Mouse (Mus musculus) heart, adult 2 months (tissue): ENCODE data around the gene Agps. TPM values are rescaled to one million over a fixed set of nuclear protein-coding genes. Genes with fewer than 3 reads are reported as not detected.

ENCODE experiments used
- DNase-seq, 2 experiments: peaks; one replicate each; pipeline ENCODE4 v3.0.0; 2021
- H3K27ac ChIP-seq: fragments of 200-600 bp; 2 replicates; pipeline ENCODE4 v1.8.1; 2022
- H3K27me3 ChIP-seq: fragments of 200-500 bp; 2 replicates; pipeline ENCODE4 v1.6.1; 2012; ENCODE audit warnings: mild to moderate bottlenecking, low read length, inconsistent platforms, mixed read lengths; ENCODE audit not compliant: control insufficient read depth, insufficient read depth
- H3K36me3 ChIP-seq: fragments of 200-500 bp; 2 replicates; pipeline ENCODE4 v1.6.1; 2012; ENCODE audit warnings: low read length, inconsistent platforms; ENCODE audit not compliant: control insufficient read depth, insufficient read depth
- H3K4me1 ChIP-seq: fragments of 200-500 bp; 2 replicates; pipeline ENCODE4 v1.6.1; 2011; ENCODE audit warnings: low read length; ENCODE audit not compliant: control insufficient read depth, insufficient read depth
- H3K4me3 ChIP-seq: fragments of 200-600 bp; 2 replicates; pipeline ENCODE4 v1.8.1; 2022
- H3K79me2 ChIP-seq: fragments of 200-500 bp; replicated peaks from 2 replicates; pipeline ENCODE4 v1.6.1; 2012; ENCODE audit warnings: mild to moderate bottlenecking, inconsistent platforms, low read length, moderate library complexity, mixed read lengths; ENCODE audit not compliant: control insufficient read depth, insufficient read depth
- H3K9ac ChIP-seq: fragments of 200-500 bp; 2 replicates; pipeline ENCODE4 v1.6.1; 2012; ENCODE audit warnings: low read depth, mild to moderate bottlenecking, control low read depth, inconsistent platforms, low read length, mixed read lengths
- CTCF ChIP-seq: fragments of 200-600 bp; IDR thresholded peaks from 2 replicates; pipeline ENCODE4 v1.8.1; 2022; ENCODE audit warnings: antibody characterized with exemption, mild to moderate bottlenecking, moderate library complexity
- EP300 ChIP-seq: fragments of 200-500 bp; IDR thresholded peaks from 2 replicates; pipeline ENCODE4 v1.6.1; 2011; ENCODE audit warnings: low read depth, low read length, control low read depth; ENCODE audit not compliant: insufficient read depth
- POLR2A ChIP-seq: fragments of 200-500 bp; IDR thresholded peaks from 2 replicates; pipeline ENCODE4 v1.6.1; 2011; ENCODE audit warnings: mild to moderate bottlenecking, low read depth, low read length, control low read depth; ENCODE audit not compliant: insufficient read depth
- WGBS: fragments of 180-500 bp; shearing (Covaris S2); methylation state at CpG from one replicate; pipeline ENCODE4 v1.1.7; 2018; 5-methylcytosine and 5-hydroxymethylcytosine counted together
- intact Hi-C: fragments of 180-260 bp; cut with DNase I; formaldehyde crosslinking; loops from one replicate; pipeline ENCODE4 v1.15.1; 2025
- long read RNA-seq: library from polyadenylated mRNA; stranded (forward); transcript quantifications from one replicate; pipeline ENCODE4 v2.0.0, GENCODE M21; 2021
- polyA plus RNA-seq: library from polyadenylated mRNA; depleted of rRNA; stranded (reverse); fragments of >200 nt; gene quantifications from 2 replicates; pipeline ENCODE4 v1.2.3, GENCODE M21; 2012; rRNA removed
- total RNA-seq, 2 experiments: library from RNA; stranded (reverse); gene quantifications; 2 replicates each; pipeline ENCODE4 v1.2.3; 2021

The Agps gene
- total RNA-seq (10 to 100 TPM; 30.7 to 30.8 TPM), polyA plus RNA-seq (4.7 and 9.8 TPM in 2 replicates)
- long read RNA-seq, full-length matches to known transcripts: 22 of 25 reads
- long read RNA-seq, partial matches to known transcripts: 1 of 25 reads
- long read RNA-seq, other reads (novel, unspliced or antisense): 2 of 25 reads

GRCm38 (mm10) chr2:75831881-75832633 is at the start of gene Agps:
Gene Agps, plus strand, starts transcription at chr2:75832177.
- TF ChIP-seq CTCF (peak; percentile 37), EP300 (no peak), POLR2A (peak; percentile 63; the same call in 1 of the 2 replicates)
- Histone ChIP-seq H3K36me3 (peaks cover 5% of the 10 kb centered on the region; the same call in 1 of the 2 replicates), H3K27me3 (no peaks in the 10 kb centered on the region), H3K27ac (peak within 1 kb of the TSS; percentile 81), H3K4me3 (peak within 1 kb of the TSS; percentile 82), H3K9ac (peak within 1 kb of the TSS; percentile 91), H3K79me2 (peaks cover 6% of the 10 kb centered on the region), H3K4me1 (peaks cover 6% of the 10 kb centered on the region)
- WGBS: under 1% methylated on average over 85 of the region's 86 CpGs
- intact Hi-C loops: no loop called here
- peak; percentile 93 to 94 for DNase-seq

GRCm38 (mm10) chr2:75786075-75786474 is 45.9 kb upstream of the Agps start:
- Histone ChIP-seq H3K27ac (no peak overlapping the region), H3K4me1 (no peaks in the 10 kb centered on the region; the same call in 1 of the 2 replicates), H3K9ac (no peak overlapping the region), H3K27me3 (no peaks in the 10 kb centered on the region), H3K36me3 (no peaks in the 10 kb centered on the region), H3K4me3 (no peak overlapping the region), H3K79me2 (no peaks in the 10 kb centered on the region)
- peak in 1 of 2 experiments; percentile 53 for DNase-seq
- WGBS: 20% methylated on average over 6 of the region's 6 CpGs
- intact Hi-C loops: loop anchor here (1.0 to 5.0 kb wide), 4 partner anchors 61 to 286 kb away; no protein-coding TSS in a partner anchor
- TF ChIP-seq POLR2A (no peak), EP300 (0 out of 2 replicates have a peak, but pooled peaks have one; percentile 56), CTCF (peak; percentile 99)

- H3K4me3 ChIP-seq: no peak overlapping the region
- no peaks in the 10 kb centered on the region for H3K79me2 ChIP-seq
- no peak overlapping the region for H3K27ac ChIP-seq
- 43% methylated on average over 3 of the region's 3 CpGs for WGBS
- H3K9ac ChIP-seq: no peak overlapping the region
- DNase-seq: no peak
- no peaks in the 10 kb centered on the region; the same call in 1 of the 2 replicates for H3K4me1 ChIP-seq
- no peaks in the 10 kb centered on the region for H3K36me3 ChIP-seq
- TF ChIP-seq POLR2A: no peak
- TF ChIP-seq CTCF: no peak
- no peak for TF ChIP-seq EP300
- intact Hi-C loops: loop anchor here (5.0 kb wide), 1 partner anchor 284 kb away; no protein-coding TSS in a partner anchor
- H3K27me3 ChIP-seq: no peaks in the 10 kb centered on the region
Measured at GRCm38 (mm10) chr2:75788511-75788910, 43.5 kb upstream of the Agps start.

- Histone ChIP-seq H3K4me3 (no peak overlapping the region), H3K9ac (no peak overlapping the region), H3K79me2 (no peaks in the 10 kb centered on the region), H3K27ac (no peak overlapping the region), H3K36me3 (no peaks in the 10 kb centered on the region), H3K4me1 (no peaks in the 10 kb centered on the region; the same call in 1 of the 2 replicates), H3K27me3 (no peaks in the 10 kb centered on the region)
- TF ChIP-seq CTCF (no peak), EP300 (no peak), POLR2A (no peak)
- intact Hi-C loops: loop anchor here (5.0 kb wide), 1 partner anchor 282 kb away; no protein-coding TSS in a partner anchor
- 76% methylated on average over 14 of the region's 14 CpGs for WGBS
- DNase-seq: no peak
Measured at GRCm38 (mm10) chr2:75789959-75790523, 41.9 kb upstream of the Agps start.

- intact Hi-C loops: no loop called here
- Histone ChIP-seq H3K9ac (no peak overlapping the region), H3K36me3 (no peaks in the 10 kb centered on the region), H3K27ac (no peak overlapping the region), H3K27me3 (no peaks in the 10 kb centered on the region), H3K4me3 (no peak overlapping the region), H3K4me1 (no peaks in the 10 kb centered on the region; the same call in 1 of the 2 replicates), H3K79me2 (no peaks in the 10 kb centered on the region)
- no peak for TF ChIP-seq EP300
- no peak for TF ChIP-seq POLR2A
- TF ChIP-seq CTCF: peak; percentile 67
- DNase-seq: no peak
- 65% methylated on average over 18 of the region's 18 CpGs for WGBS
Measured at GRCm38 (mm10) chr2:75791561-75792308, 40.2 kb upstream of the Agps start.
